Mouse (Mus musculus) lung, postnatal 0 days (tissue): Measurements from ENCODE around the gene Car3. TPM values are rescaled to one million over a fixed set of nuclear protein-coding genes. Genes with fewer than 3 reads are reported as not detected.

Experiments used
- ATAC-seq: fragments of 200-750 bp; cut with Nextera tagmentation; 2 replicates; pipeline ENCODE4 v1.8.0; 2017; ENCODE audit warnings: moderate library complexity
- DNase-seq: peaks from one replicate; pipeline ENCODE4 v3.0.0-alpha.2; 2016; ENCODE audit warnings: low spot score
- H3K27ac ChIP-seq: fragments of 300-500 bp; sonication (generic); 2 replicates; pipeline ENCODE4 v1.5.1; 2014; ENCODE audit warnings: antibody characterized with exemption, mild to moderate bottlenecking, low read length, mixed read lengths
- H3K27me3 ChIP-seq: fragments of 300-500 bp; sonication (generic); replicated peaks from 2 replicates; pipeline ENCODE4 v1.6.1; 2014; ENCODE audit warnings: low read length, mixed read lengths; ENCODE audit not compliant: insufficient read depth
- H3K36me3 ChIP-seq: fragments of 300-500 bp; sonication (generic); 2 replicates; pipeline ENCODE4 v1.6.1; 2014; ENCODE audit warnings: low read length, mixed read lengths; ENCODE audit not compliant: insufficient read depth
- H3K4me1 ChIP-seq: fragments of 300-500 bp; sonication (generic); 2 replicates; pipeline ENCODE4 v1.6.1; 2014; ENCODE audit warnings: antibody characterized with exemption, low read depth, low read length, mixed read lengths; ENCODE audit not compliant: insufficient read depth
- H3K4me2 ChIP-seq: fragments of 300-500 bp; sonication (generic); replicated peaks from 2 replicates; pipeline ENCODE4 v1.6.1; 2014; ENCODE audit warnings: low read depth, mild to moderate bottlenecking, low read length, moderate library complexity, mixed read lengths
- H3K4me3 ChIP-seq: fragments of 300-500 bp; sonication (generic); 2 replicates; pipeline ENCODE4 v1.5.1; 2014; ENCODE audit warnings: low read depth, low read length
- H3K9ac ChIP-seq: fragments of 300-500 bp; sonication (generic); replicated peaks from 2 replicates; pipeline ENCODE4 v1.6.1; 2014; ENCODE audit warnings: low read depth, mild to moderate bottlenecking
- H3K9me3 ChIP-seq: fragments of 300-500 bp; sonication (generic); 2 replicates; pipeline ENCODE4 v1.6.1; 2016; ENCODE audit warnings: low read length, mixed read lengths
- CTCF ChIP-seq: IDR thresholded peaks from 2 replicates; pipeline ENCODE4 v1.5.1; 2016; ENCODE audit warnings: antibody characterized with exemption, mild to moderate bottlenecking
- EP300 ChIP-seq: IDR thresholded peaks from 2 replicates; pipeline ENCODE4 v1.6.1; 2016; ENCODE audit warnings: antibody characterized with exemption, mild to moderate bottlenecking, control low read depth
- WGBS: fragments of 180-500 bp; shearing (Covaris S2); extraction: QIAGEN DNeasy Blood & Tissue Kit; methylation state at CpG from one replicate; pipeline ENCODE4 v1.1.7; 2014; 5-methylcytosine and 5-hydroxymethylcytosine counted together
- polyA plus RNA-seq: library from polyadenylated mRNA; unstranded; fragments of >200 nt; fragmentation: Nextera tagmentation; extraction: Ambion mirVana; gene quantifications from 2 replicates; pipeline ENCODE4 v1.2.1, GENCODE M21; 2015

The Car3 gene
- polyA plus RNA-seq, 1 experiment from 2014 or later, result 0.14 TPM

DNA sequence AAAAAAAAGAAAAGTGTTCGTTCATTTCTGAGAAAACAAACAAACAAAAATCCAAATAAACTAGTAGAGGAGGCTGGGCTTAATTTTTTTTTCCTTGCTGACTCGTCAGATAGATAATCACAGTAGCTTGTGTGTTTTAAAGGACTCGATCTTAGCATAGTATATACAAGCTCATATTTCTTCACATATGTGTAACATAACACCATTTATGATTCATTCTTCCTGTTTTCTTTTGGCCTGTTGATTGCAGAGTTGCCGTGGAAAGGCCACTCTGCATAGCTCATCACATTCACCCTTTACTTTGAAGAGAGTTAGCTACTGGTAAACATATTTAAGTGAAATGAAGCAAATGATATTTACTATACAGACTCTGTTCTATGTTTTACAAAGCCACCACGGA is 30.4 kb downstream of the Car3 start:
- Histone ChIP-seq H3K36me3 (peaks cover 5% of the 10 kb centered on the region; the same call in 1 of the 2 replicates), H3K9me3 (no peaks in the 10 kb centered on the region), H3K4me1 (peaks cover 8% of the 10 kb centered on the region; the same call in 1 of the 2 replicates), H3K4me2 (no peak overlapping the region), H3K9ac (no peak overlapping the region), H3K27me3 (no peaks in the 10 kb centered on the region), H3K4me3 (no peak overlapping the region), H3K27ac (no peak overlapping the region)
- DNase-seq (peak; percentile 61), ATAC-seq (peak; percentile 21; the same call in 1 of the 2 replicates)
- TF ChIP-seq EP300, result no peak
- no peak for TF ChIP-seq CTCF
- 44% methylated on average over 5 of the region's 5 CpGs for WGBS

GRCm38 (mm10) chr3:14895333-14895732 is 32.0 kb downstream of the Car3 start:
- WGBS, result 90% methylated on average over 3 of the region's 3 CpGs
- Histone ChIP-seq H3K4me2 (no peak overlapping the region), H3K27ac (no peak overlapping the region), H3K27me3 (no peaks in the 10 kb centered on the region), H3K4me3 (no peak overlapping the region), H3K9ac (no peak overlapping the region), H3K4me1 (peaks cover 7% of the 10 kb centered on the region; the same call in 1 of the 2 replicates), H3K9me3 (no peaks in the 10 kb centered on the region), H3K36me3 (peaks cover 16% of the 10 kb centered on the region; the same call in 1 of the 2 replicates)
- no peak for TF ChIP-seq CTCF
- no peak for TF ChIP-seq EP300
- no peak for ATAC-seq
- no peak for DNase-seq

- H3K4me2 ChIP-seq, result no peak overlapping the region
- H3K27ac ChIP-seq, result 0 out of 2 replicates have a peak overlapping the region, but pooled peaks have one; percentile 33
- ATAC-seq, result no peak
- no peak overlapping the region for H3K9ac ChIP-seq
- H3K36me3 ChIP-seq, result peaks cover 25% of the 10 kb centered on the region; the same call in 1 of the 2 replicates
- no peak for DNase-seq
- H3K4me1 ChIP-seq, result peaks cover 7% of the 10 kb centered on the region; the same call in 1 of the 2 replicates
- no peak for TF ChIP-seq CTCF
- no peak for TF ChIP-seq EP300
- 65% methylated on average over 6 of the region's 6 CpGs for WGBS
- no peaks in the 10 kb centered on the region for H3K9me3 ChIP-seq
- no peak overlapping the region for H3K4me3 ChIP-seq
- H3K27me3 ChIP-seq, result no peaks in the 10 kb centered on the region
Observed at GRCm38 (mm10) chr3:14897770-14898169, 34.5 kb downstream of the Car3 start.

GRCm38 (mm10) chr3:14903380-14903779 is 40.1 kb downstream of the Car3 start:
- Histone ChIP-seq H3K4me3 (no peak overlapping the region), H3K9me3 (no peaks in the 10 kb centered on the region), H3K36me3 (peaks cover 20% of the 10 kb centered on the region; the same call in 1 of the 2 replicates), H3K27me3 (no peaks in the 10 kb centered on the region), H3K4me1 (peaks cover 4% of the 10 kb centered on the region; the same call in 1 of the 2 replicates), H3K4me2 (no peak overlapping the region), H3K9ac (no peak overlapping the region), H3K27ac (no peak overlapping the region)
- TF ChIP-seq EP300, result no peak
- TF ChIP-seq CTCF, result no peak
- DNase-seq (no peak), ATAC-seq (no peak)
- 95% methylated on average over 3 of the region's 3 CpGs for WGBS

GRCm38 (mm10) chr3:14904165-14904564 is 40.9 kb downstream of the Car3 start:
- peaks cover 15% of the 10 kb centered on the region; the same call in 1 of the 2 replicates for H3K36me3 ChIP-seq
- H3K4me3 ChIP-seq, result no peak overlapping the region
- peaks cover under 1% of the 10 kb centered on the region; the same call in 1 of the 2 replicates for H3K4me1 ChIP-seq
- no peak for TF ChIP-seq EP300
- no peak for TF ChIP-seq CTCF
- no peak overlapping the region for H3K9ac ChIP-seq
- no peak overlapping the region for H3K4me2 ChIP-seq
- 61% methylated on average over 3 of the region's 3 CpGs for WGBS
- no peak for ATAC-seq
- H3K27me3 ChIP-seq, result no peaks in the 10 kb centered on the region
- H3K27ac ChIP-seq, result no peak overlapping the region
- no peaks in the 10 kb centered on the region for H3K9me3 ChIP-seq
- no peak for DNase-seq

DNA sequence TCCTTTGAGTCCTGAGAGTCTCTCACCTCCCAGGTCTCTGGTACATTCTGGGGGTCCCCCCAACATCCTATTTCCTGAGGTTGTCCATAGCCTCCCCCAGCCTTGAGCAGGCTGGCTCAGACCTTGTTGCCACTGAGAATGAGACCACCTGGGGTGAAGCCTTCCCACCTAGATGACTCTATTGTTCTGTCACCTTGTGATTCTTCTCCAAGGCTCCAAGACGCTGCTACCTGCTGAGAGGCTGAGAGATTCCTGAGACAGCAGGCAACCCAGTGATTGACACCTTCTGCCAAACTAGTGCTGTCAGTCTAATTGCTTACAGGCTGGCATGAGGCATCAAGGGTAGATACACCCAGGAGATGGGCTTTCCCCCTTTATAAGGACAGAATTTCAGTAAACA is 44.0 kb downstream of the Car3 start:
- H3K36me3 ChIP-seq, result no peaks in the 10 kb centered on the region
- ATAC-seq (no peak), DNase-seq (no peak)
- H3K9me3 ChIP-seq, result no peaks in the 10 kb centered on the region
- H3K4me1 ChIP-seq, result no peaks in the 10 kb centered on the region
- TF ChIP-seq EP300, result no peak
- TF ChIP-seq CTCF, result no peak
- H3K27ac ChIP-seq, result no peak overlapping the region
- H3K4me2 ChIP-seq, result no peak overlapping the region
- no peaks in the 10 kb centered on the region for H3K27me3 ChIP-seq
- WGBS, result 67% methylated on average over 1 of the region's 1 CpGs
- no peak overlapping the region for H3K4me3 ChIP-seq
- no peak overlapping the region for H3K9ac ChIP-seq
